ENCODE assay signal across 11 mouse cellular contexts in genomic region chr7:27277191-27277590, GRCm38 (mm10). TPM values are rescaled to one million over a fixed set of nuclear protein-coding genes. Genes with fewer than 3 reads are reported as not detected.
DNase-seq lines count a peak whose midpoint lies in the region; ATAC-seq and TF ChIP-seq lines count a peak whose summit lies in the region.
"Had no signal": no experiment of that assay in that cellular context is flagged by ENCODE, and none has a peak within 500 bp of the region (broad histone marks: within the 10 kb centered on the region; RNA-seq: fewer than 3 reads in every experiment).

No protein-coding gene starts in this region.

- H3K36me3 ChIP-seq in kidney, postnatal 0 days (ENCODE audit: insufficient read depth, low read length), result peaks cover 21% of the 10 kb centered on the region
- peaks cover 73% of the 10 kb centered on the region for H3K36me3 ChIP-seq in E14TG2a.4 (ENCODE audit: insufficient read depth, low read length)

- TF ChIP-seq CTCF in kidney, postnatal 0 days (IDR thresholded peaks at IDR 0.05; ENCODE audit: low read depth), result peak; percentile 69
- peak; percentile 33 for TF ChIP-seq CTCF in E14TG2a.4 (conservative IDR thresholded peaks at IDR 0.05; ENCODE audit: low read length)
- TF ChIP-seq CTCF in cortical plate, adult 2 months (IDR thresholded peaks at IDR 0.05; ENCODE audit: extremely low read depth, insufficient read depth, low read length), result peak; percentile 46

- no peak overlapping the region for H3K27ac ChIP-seq in kidney, postnatal 0 days
- no peak overlapping the region for H3K27ac ChIP-seq in cortical plate, adult 2 months (ENCODE audit: insufficient read depth, low read length)

- ATAC-seq in kidney, postnatal 0 days (replicated peaks; ENCODE audit: low FRiP score, low read depth), result no peak
- ATAC-seq: activated CD4-positive, CD25-positive, alpha-beta regulatory T cell, adult 4 months had no signal

- H3K9ac ChIP-seq in kidney, postnatal 0 days (ENCODE audit: low read depth, low read length), result no peak overlapping the region

- 0 out of 2 replicates have a peak, but pooled peaks cover 4% of the 10 kb centered on the region for H3K4me1 ChIP-seq in kidney, postnatal 0 days (replicated peaks; ENCODE audit: insufficient read depth, low read length)
- H3K4me1 ChIP-seq in E14TG2a.4 (replicated peaks; ENCODE audit: low read depth, low read length), result peaks cover 53% of the 10 kb centered on the region
- H3K4me1 ChIP-seq in cortical plate, adult 2 months (ENCODE audit: control insufficient read depth, insufficient read depth, low read length), result no peaks in the 10 kb centered on the region

- no peak for DNase-seq in kidney, postnatal 0 days (ENCODE audit: low spot score)
- DNase-seq in kidney, adult 8-10 months, result no peak
- DNase-seq in 416B (ENCODE audit: low read depth), result peak; percentile 48
- no peak for DNase-seq in urinary bladder, postnatal 25 days (ENCODE audit: low spot score)
- no peak for DNase-seq in embryo, embryonic 10.5 days (ENCODE audit: low spot score)
- DNase-seq: cerebellum, adult 9-10 months; heart, postnatal 4 days; kidney, postnatal 14 days had no signal

- whole genome bisulfite sequencing in kidney, postnatal 0 days, result 96% methylated on average over 3 of the region's 3 CpGs

- H3K9me3 ChIP-seq in kidney, postnatal 0 days (replicated peaks; ENCODE audit: low read length), result no peaks in the 10 kb centered on the region
- no peaks in the 10 kb centered on the region for H3K9me3 ChIP-seq in E14TG2a.4 (ENCODE audit: low read length)

- no peaks in the 10 kb centered on the region for H3K27me3 ChIP-seq in kidney, postnatal 0 days (ENCODE audit: insufficient read depth, low read length)
- H3K27me3 ChIP-seq in E14TG2a.4 (ENCODE audit: insufficient read depth, low read length), result no peaks in the 10 kb centered on the region

- no peak for TF ChIP-seq POLR2A in cortical plate, adult 2 months (IDR thresholded peaks at IDR 0.05; ENCODE audit: extremely low read depth, insufficient read depth, low read length)

- no peak overlapping the region for H3K4me2 ChIP-seq in kidney, postnatal 0 days (ENCODE audit: low read length)

- no peak overlapping the region for H3K4me3 ChIP-seq in kidney, postnatal 0 days (replicated peaks; ENCODE audit: low read depth, low read length)
- H3K4me3 ChIP-seq in E14TG2a.4 (replicated peaks; ENCODE audit: low read length), result no peak overlapping the region
- H3K4me3 ChIP-seq in cortical plate, adult 2 months (ENCODE audit: insufficient read depth, low read length), result no peak overlapping the region

RNA-seq across cellular contexts. Expression of gene Numbl, which starts 19.0 kb away (rescaled TPM):
- 12.6 and 13.0 TPM in 2 replicates for polyA plus RNA-seq in kidney, postnatal 0 days (2015; fragmentation: Nextera tagmentation; extraction: Ambion mirVana)
- polyA plus RNA-seq in cortical plate, adult 2 months (2012; rRNA removed), result 108 TPM in 2 replicates
- polyA plus RNA-seq: activated CD4-positive, CD25-positive, alpha-beta regulatory T cell, adult 4 months had no signal

RNA-seq across cellular contexts. Expression of gene Coq8b, which starts 44.4 kb away (rescaled TPM):
- polyA plus RNA-seq in kidney, postnatal 0 days (2015; fragmentation: Nextera tagmentation; extraction: Ambion mirVana), result 20.8 and 22.0 TPM in 2 replicates
- polyA plus RNA-seq in cortical plate, adult 2 months (2012; rRNA removed), result 30.6 and 31.8 TPM in 2 replicates

RNA-seq across cellular contexts. Expression of gene Itpkc, which starts 48.7 kb away (rescaled TPM):
- 3.4 and 3.6 TPM in 2 replicates for polyA plus RNA-seq in kidney, postnatal 0 days (2015; fragmentation: Nextera tagmentation; extraction: Ambion mirVana)
- 5.8 and 6.8 TPM in 2 replicates for polyA plus RNA-seq in cortical plate, adult 2 months (2012; rRNA removed)
